Mouse (Mus musculus): Measurements from ENCODE around the gene Sh3bgrl2. TPM values are rescaled to one million over a fixed set of nuclear protein-coding genes. Genes with fewer than 3 reads are reported as not detected.

The Sh3bgrl2 gene
- polyA plus RNA-seq, 1 experiment, result 3.0 TPM

DNA sequence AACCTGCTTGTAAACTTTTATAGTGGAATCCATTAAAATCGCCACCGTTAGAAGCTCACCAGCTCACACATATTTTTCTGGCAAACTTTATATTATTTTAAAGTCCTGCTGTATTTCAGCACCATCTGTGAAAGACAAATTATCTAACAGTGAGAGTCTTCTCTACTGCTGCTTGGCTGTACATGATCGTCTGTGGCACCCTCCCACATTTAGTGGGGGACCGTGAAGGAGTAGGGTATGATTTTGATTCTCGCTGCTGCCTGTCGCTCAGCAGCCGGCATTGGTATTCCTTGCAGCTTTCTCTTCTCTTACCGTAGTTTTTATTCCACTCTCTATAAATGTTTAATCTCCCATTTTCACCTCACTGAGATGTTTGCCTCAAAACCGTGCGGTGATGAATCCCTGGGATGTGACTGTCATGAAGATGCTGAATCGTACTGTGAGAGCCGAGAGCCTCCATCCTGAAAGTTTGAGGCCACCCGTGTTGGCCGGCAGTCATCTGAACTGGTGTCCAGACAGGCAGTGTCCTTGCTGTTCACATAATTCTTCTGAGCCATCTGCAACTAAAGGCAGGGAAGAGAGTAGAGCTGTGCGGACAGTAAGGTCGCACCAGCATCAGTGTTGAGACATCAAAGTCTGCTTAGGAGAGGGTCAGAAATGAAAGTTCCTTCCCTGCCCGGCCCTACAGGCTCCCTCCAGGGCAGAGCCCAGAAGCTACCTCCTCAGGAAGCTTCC is 38.4 kb downstream of the Sh3bgrl2 start:
- no peaks in the 10 kb centered on the region for H3K4me1 ChIP-seq (replicated peaks; ENCODE audit: control insufficient read depth, insufficient read depth, low read length)
- no peak for DNase-seq
- 94% methylated on average over 17 of the region's 17 CpGs for WGBS

DNA sequence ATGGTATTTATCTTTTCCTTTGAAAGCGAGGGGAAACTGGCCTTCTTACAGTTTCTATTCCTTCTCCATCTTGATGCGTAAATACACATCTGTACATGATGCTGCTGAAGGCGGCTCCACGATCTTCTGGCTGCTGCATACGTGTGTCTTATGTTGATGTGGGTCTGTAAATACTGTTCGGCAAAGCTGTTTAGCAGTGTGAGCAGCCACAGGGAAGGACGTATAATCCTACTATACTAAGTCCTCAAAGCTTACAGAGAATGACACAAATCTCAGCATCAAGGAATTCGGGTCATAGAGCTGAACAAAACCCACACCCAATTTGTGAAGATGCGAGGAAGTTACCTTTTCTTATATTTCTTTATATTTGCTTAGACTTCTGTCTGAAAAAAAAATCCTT is 39.0 kb downstream of the Sh3bgrl2 start:
- H3K27me3 ChIP-seq (ENCODE audit: control insufficient read depth, insufficient read depth, low read length), result no peaks in the 10 kb centered on the region
- TF ChIP-seq POLR2A (IDR thresholded peaks at IDR 0.05; ENCODE audit: control insufficient read depth, extremely low read depth, insufficient read depth, low read length, poor library complexity) (no peak), CTCF (IDR thresholded peaks at IDR 0.05; ENCODE audit: borderline replicate concordance, control insufficient read depth, extremely low read depth, insufficient read depth, low read length, poor library complexity) (no peak)
- H3K4me3 ChIP-seq (ENCODE audit: control insufficient read depth, insufficient read depth, low read length), result no peak overlapping the region
- H3K4me1 ChIP-seq (replicated peaks; ENCODE audit: control insufficient read depth, insufficient read depth, low read length), result no peaks in the 10 kb centered on the region
- no peak for DNase-seq
- no peak overlapping the region for H3K27ac ChIP-seq (ENCODE audit: control insufficient read depth, insufficient read depth, low read length)
- H3K36me3 ChIP-seq (ENCODE audit: control insufficient read depth, insufficient read depth, low read length), result no peaks in the 10 kb centered on the region
- WGBS, result 94% methylated on average over 9 of the region's 9 CpGs

More for the DNA sequence above, 38.4 kb downstream of the Sh3bgrl2 start:
- no peak for TF ChIP-seq CTCF (IDR thresholded peaks at IDR 0.05; ENCODE audit: borderline replicate concordance, control insufficient read depth, extremely low read depth, insufficient read depth, low read length, poor library complexity)
- no peak for TF ChIP-seq POLR2A (IDR thresholded peaks at IDR 0.05; ENCODE audit: control insufficient read depth, extremely low read depth, insufficient read depth, low read length, poor library complexity)
- Histone ChIP-seq H3K36me3 (ENCODE audit: control insufficient read depth, insufficient read depth, low read length) (no peaks in the 10 kb centered on the region), H3K4me3 (ENCODE audit: control insufficient read depth, insufficient read depth, low read length) (no peak overlapping the region), H3K27me3 (ENCODE audit: control insufficient read depth, insufficient read depth, low read length) (no peaks in the 10 kb centered on the region), H3K27ac (ENCODE audit: control insufficient read depth, insufficient read depth, low read length) (no peak overlapping the region)

DNA sequence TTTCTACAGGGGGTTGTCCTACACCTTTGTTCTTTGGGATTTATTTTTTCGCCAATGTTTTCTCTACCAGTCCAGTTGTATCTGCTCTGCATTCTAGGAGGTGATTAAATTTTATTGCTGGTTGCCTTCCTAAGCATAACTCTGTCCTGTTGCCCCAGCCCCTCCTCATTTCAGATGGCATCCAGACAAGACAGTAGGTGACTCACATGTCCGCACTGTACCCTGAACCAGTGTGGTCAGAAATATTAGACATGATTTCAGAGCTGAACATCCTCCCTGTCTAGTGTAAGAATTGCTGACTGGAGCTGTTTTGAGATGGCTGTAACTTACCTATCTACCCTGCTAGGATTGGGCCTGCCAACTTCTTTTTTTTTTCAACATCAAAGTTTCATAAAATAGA is 40.9 kb downstream of the Sh3bgrl2 start:
- H3K4me3 ChIP-seq (ENCODE audit: control insufficient read depth, insufficient read depth, low read length), result no peak overlapping the region
- no peak overlapping the region for H3K27ac ChIP-seq (ENCODE audit: control insufficient read depth, insufficient read depth, low read length)
- 96% methylated on average over 2 of the region's 2 CpGs for WGBS
- no peak for TF ChIP-seq POLR2A (IDR thresholded peaks at IDR 0.05; ENCODE audit: control insufficient read depth, extremely low read depth, insufficient read depth, low read length, poor library complexity)
- TF ChIP-seq CTCF (IDR thresholded peaks at IDR 0.05; ENCODE audit: borderline replicate concordance, control insufficient read depth, extremely low read depth, insufficient read depth, low read length, poor library complexity), result no peak
- H3K4me1 ChIP-seq (replicated peaks; ENCODE audit: control insufficient read depth, insufficient read depth, low read length), result no peaks in the 10 kb centered on the region
- no peaks in the 10 kb centered on the region for H3K27me3 ChIP-seq (ENCODE audit: control insufficient read depth, insufficient read depth, low read length)
- no peaks in the 10 kb centered on the region for H3K36me3 ChIP-seq (ENCODE audit: control insufficient read depth, insufficient read depth, low read length)
- no peak for DNase-seq

DNA sequence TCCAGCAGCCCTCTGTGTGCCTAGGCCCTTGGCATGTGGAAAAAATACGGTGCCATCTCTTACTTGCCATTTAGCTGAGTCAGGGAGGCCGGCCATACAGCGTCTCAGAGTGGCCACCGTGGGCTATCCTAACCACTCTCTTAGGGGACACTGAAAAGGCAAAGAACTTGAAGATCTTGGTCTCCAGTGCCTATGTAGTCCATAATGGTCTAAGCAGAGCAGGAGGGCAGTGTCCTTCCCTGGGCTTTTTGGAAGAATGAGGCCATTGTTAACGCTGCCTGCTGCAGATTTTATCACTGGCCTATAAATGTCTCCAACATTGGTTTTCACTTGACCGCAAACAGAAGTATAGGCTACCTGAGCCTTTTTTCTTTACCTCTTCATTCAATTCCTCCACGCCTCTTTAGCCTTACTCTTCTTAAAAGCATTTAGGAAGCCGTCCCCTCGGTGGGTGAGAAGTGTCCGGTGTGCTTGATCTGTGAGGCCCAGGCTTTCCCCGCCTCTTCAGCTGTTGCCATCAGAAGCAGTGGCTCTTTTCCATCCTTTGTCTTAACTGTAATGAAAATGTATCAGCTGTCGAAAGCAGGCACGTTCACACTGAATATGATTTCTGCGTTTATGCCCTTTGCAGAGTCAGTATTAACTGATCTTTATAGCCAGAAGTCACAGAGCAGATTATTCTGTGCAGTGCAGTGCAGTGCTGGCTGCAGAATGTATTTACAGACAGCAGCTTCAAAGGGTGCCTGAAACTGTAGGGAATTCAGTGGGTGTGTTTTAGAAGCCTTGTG is 41.7 kb downstream of the Sh3bgrl2 start:
- H3K4me1 ChIP-seq (replicated peaks; ENCODE audit: control insufficient read depth, insufficient read depth, low read length), result no peaks in the 10 kb centered on the region
- TF ChIP-seq POLR2A (IDR thresholded peaks at IDR 0.05; ENCODE audit: control insufficient read depth, extremely low read depth, insufficient read depth, low read length, poor library complexity), result no peak
- TF ChIP-seq CTCF (IDR thresholded peaks at IDR 0.05; ENCODE audit: borderline replicate concordance, control insufficient read depth, extremely low read depth, insufficient read depth, low read length, poor library complexity), result no peak
- no peak overlapping the region for H3K27ac ChIP-seq (ENCODE audit: control insufficient read depth, insufficient read depth, low read length)
- no peaks in the 10 kb centered on the region for H3K36me3 ChIP-seq (ENCODE audit: control insufficient read depth, insufficient read depth, low read length)
- WGBS, result 94% methylated on average over 14 of the region's 14 CpGs
- DNase-seq, result no peak
- H3K27me3 ChIP-seq (ENCODE audit: control insufficient read depth, insufficient read depth, low read length), result no peaks in the 10 kb centered on the region
- no peak overlapping the region for H3K4me3 ChIP-seq (ENCODE audit: control insufficient read depth, insufficient read depth, low read length)

DNA sequence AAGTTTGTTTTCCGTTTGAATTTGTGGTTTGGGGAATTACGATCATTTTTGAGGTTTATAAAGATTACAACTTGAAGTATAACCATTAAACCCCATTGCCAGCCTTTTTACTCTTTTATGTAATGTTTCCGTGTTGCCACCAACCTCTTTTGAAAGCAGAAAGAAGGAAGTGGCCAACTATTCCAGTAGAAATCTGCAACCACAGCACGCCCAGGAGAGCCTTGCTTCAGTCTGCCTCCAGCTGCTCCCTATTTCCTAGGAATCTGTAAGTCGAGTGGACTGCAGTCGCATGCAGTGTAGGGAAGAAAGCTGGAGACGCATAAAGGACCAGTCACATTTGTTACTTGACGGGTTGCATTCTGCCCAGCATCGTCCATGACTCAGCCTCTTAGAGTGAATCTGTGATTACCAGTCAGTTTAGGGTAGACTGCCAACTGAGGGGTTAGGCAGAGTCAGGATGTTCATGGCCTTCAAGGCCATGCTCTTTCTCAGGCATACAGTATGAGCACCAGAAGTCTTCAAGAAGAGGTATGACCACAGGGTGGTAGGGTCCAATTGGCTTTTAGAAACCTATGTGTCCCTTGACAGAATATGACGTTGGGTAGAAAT is 43.8 kb downstream of the Sh3bgrl2 start:
- 68% methylated on average over 10 of the region's 10 CpGs for WGBS
- Histone ChIP-seq H3K27me3 (ENCODE audit: control insufficient read depth, insufficient read depth, low read length) (no peaks in the 10 kb centered on the region), H3K27ac (ENCODE audit: control insufficient read depth, insufficient read depth, low read length) (no peak overlapping the region), H3K36me3 (ENCODE audit: control insufficient read depth, insufficient read depth, low read length) (no peaks in the 10 kb centered on the region), H3K4me3 (ENCODE audit: control insufficient read depth, insufficient read depth, low read length) (no peak overlapping the region), H3K4me1 (replicated peaks; ENCODE audit: control insufficient read depth, insufficient read depth, low read length) (no peaks in the 10 kb centered on the region)
- TF ChIP-seq POLR2A (IDR thresholded peaks at IDR 0.05; ENCODE audit: control insufficient read depth, extremely low read depth, insufficient read depth, low read length, poor library complexity), result no peak
- no peak for TF ChIP-seq CTCF (IDR thresholded peaks at IDR 0.05; ENCODE audit: borderline replicate concordance, control insufficient read depth, extremely low read depth, insufficient read depth, low read length, poor library complexity)
- no peak for DNase-seq

DNA sequence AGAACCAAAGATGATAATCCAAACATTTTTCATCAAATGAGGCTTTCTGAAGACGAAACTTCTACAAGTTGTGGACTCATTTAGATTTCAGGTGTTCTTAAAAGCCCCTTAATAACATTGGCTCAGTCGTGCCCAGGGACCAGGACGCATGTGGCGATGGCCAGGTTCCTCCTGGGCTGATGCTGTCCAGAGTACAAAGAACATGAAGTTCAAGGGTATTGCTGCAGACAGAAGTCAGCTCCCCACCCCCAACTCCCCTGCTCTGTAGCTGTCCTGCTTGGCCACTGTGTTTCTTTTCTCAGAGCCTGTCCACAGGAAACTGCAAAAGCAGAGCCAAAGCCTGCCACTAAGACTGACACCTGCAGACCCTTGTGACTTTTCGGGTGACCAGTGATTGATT is 45.7 kb downstream of the Sh3bgrl2 start:
- Histone ChIP-seq H3K27me3 (ENCODE audit: control insufficient read depth, insufficient read depth, low read length) (no peaks in the 10 kb centered on the region), H3K36me3 (ENCODE audit: control insufficient read depth, insufficient read depth, low read length) (no peaks in the 10 kb centered on the region), H3K4me3 (ENCODE audit: control insufficient read depth, insufficient read depth, low read length) (no peak overlapping the region), H3K4me1 (replicated peaks; ENCODE audit: control insufficient read depth, insufficient read depth, low read length) (no peaks in the 10 kb centered on the region), H3K27ac (ENCODE audit: control insufficient read depth, insufficient read depth, low read length) (no peak overlapping the region)
- DNase-seq, result no peak
- 94% methylated on average over 5 of the region's 5 CpGs for WGBS
- TF ChIP-seq POLR2A (IDR thresholded peaks at IDR 0.05; ENCODE audit: control insufficient read depth, extremely low read depth, insufficient read depth, low read length, poor library complexity) (no peak), CTCF (IDR thresholded peaks at IDR 0.05; ENCODE audit: borderline replicate concordance, control insufficient read depth, extremely low read depth, insufficient read depth, low read length, poor library complexity) (no peak)

Measured in thymus, adult 2 months (tissue).